Mouse (Mus musculus): Measurements from ENCODE around the gene Mier2.

DNA sequence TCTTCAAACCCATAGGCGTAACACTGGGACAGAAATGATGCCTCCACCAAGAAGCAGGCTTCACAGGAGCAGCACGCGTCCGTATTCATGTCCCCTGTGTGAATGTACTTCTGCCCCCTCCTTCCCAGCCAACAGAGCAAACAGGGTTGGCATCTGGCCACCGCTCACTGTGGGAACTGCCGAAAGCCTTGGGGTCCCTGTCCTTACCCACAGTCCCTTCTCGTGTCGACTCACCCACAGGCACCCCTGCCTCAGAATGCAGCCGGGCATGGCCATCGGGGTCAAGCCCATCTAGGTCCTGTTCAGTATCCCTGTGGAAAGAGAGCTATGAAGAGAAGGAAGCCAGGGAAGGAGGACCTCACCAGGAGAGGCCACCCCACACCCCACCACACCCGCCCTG is 12.8 kb downstream of the Mier2 start:
- TF ChIP-seq EP300 (IDR thresholded peaks at IDR 0.05; ENCODE audit: insufficient read depth, low read depth, low read length) = no peak
- TF ChIP-seq POLR2A (IDR thresholded peaks at IDR 0.05; ENCODE audit: insufficient read depth, low read depth, low read length) = no peak
- TF ChIP-seq CTCF (IDR thresholded peaks at IDR 0.05) = no peak
